Mouse (Mus musculus) forebrain, embryonic 12.5 days (tissue): ENCODE data around the gene Lysmd3. TPM values are rescaled to one million over a fixed set of nuclear protein-coding genes. Genes with fewer than 3 reads are reported as not detected.
"Not testable (repeated sequence)": the region's sequence is repeated elsewhere in the genome, so short reads cannot be mapped to it uniquely, and the experiment has no call there.

ENCODE experiments used
- ATAC-seq: fragments of 200-750 bp; cut with Nextera tagmentation; 2 replicates; pipeline ENCODE4 v1.8.0; 2017; ENCODE audit warnings: moderate TSS enrichment; ENCODE audit not compliant: low FRiP score
- H3K27ac ChIP-seq: fragments of 300-500 bp; sonication (generic); 2 replicates; pipeline ENCODE4 v1.5.1; 2016; ENCODE audit warnings: mild to moderate bottlenecking
- H3K27me3 ChIP-seq: fragments of 300-500 bp; sonication (generic); 2 replicates; pipeline ENCODE4 v1.6.1; 2016; ENCODE audit warnings: mild to moderate bottlenecking
- H3K36me3 ChIP-seq: fragments of 300-500 bp; sonication (generic); replicated peaks from 2 replicates; pipeline ENCODE4 v1.6.1; 2016; ENCODE audit warnings: mild to moderate bottlenecking
- H3K4me1 ChIP-seq: fragments of 300-500 bp; sonication (generic); 2 replicates; pipeline ENCODE4 v1.6.1; 2016
- H3K4me2 ChIP-seq: fragments of 300-500 bp; sonication (generic); 2 replicates; pipeline ENCODE4 v1.6.1; 2016; ENCODE audit warnings: mild to moderate bottlenecking, moderate library complexity
- H3K4me3 ChIP-seq: fragments of 300-500 bp; sonication (generic); replicated peaks from 2 replicates; pipeline ENCODE4 v1.5.1; 2016; ENCODE audit warnings: mild to moderate bottlenecking
- H3K9ac ChIP-seq: fragments of 300-500 bp; sonication (generic); 2 replicates; pipeline ENCODE4 v1.6.1; 2016; ENCODE audit warnings: mild to moderate bottlenecking
- H3K9me3 ChIP-seq: fragments of 300-500 bp; sonication (generic); 2 replicates; pipeline ENCODE4 v1.6.1; 2016
- WGBS: fragments of 180-500 bp; shearing (Covaris S2); methylation state at CpG from one replicate; pipeline ENCODE4 v1.1.7; 2016; 5-methylcytosine and 5-hydroxymethylcytosine counted together
- polyA plus RNA-seq: library from polyadenylated mRNA; unstranded; fragments of >200 nt; fragmentation: Nextera tagmentation; extraction: Ambion mirVana; gene quantifications from 2 replicates; pipeline ENCODE4 v1.2.1, GENCODE M21; 2016

Lysmd3 gene
- 22.2 and 26.3 TPM in 2 replicates for polyA plus RNA-seq

DNA sequence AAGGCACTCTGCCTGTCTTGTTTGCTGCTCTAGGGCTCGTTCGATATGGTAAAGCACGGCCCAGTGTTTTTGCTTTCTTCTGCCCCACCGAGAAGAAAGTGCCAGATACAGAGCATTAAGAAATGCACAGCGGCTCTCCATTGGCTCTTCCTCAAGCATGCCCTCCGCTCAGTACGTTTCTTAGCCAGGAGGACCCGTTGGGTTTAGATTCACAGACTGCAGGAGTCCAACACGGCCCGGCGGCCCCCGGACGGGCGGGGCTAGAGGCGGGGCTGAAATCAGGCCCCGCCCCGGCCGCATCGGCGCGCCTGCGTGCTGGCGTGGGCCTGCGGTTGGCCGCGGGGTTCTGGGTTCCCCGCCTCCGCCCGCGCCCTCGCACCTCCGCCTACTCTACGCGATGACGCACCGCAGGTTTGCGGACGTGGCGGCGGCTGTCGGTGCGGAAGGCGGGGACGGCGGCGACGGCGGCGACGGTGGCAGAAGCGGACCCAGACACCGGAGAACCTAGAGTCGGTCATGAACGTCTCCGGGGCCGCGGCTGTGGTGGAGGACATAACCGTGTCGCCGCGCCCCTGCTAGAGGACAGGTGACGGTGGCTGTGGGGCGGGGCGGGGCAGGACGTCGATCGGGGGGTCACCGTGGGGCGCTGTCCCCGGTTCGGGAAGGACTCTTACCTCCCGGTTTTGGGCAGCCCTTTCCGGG is at the start of gene Lysmd3:
Gene Lysmd3, plus strand, starts transcription at position 313 of the 702 bp plus-strand sequence.
- Histone ChIP-seq H3K9me3 (no peaks in the 10 kb centered on the region), H3K27me3 (no peaks in the 10 kb centered on the region), H3K9ac (peak within 1 kb of the TSS; percentile 83), H3K27ac (peak within 1 kb of the TSS; percentile 93), H3K4me2 (peak within 1 kb of the TSS; percentile 72), H3K4me3 (peak within 1 kb of the TSS; percentile 72), H3K36me3 (no peaks in the 10 kb centered on the region; the same call in 1 of the 2 replicates), H3K4me1 (peaks cover 20% of the 10 kb centered on the region)
- WGBS: under 1% methylated on average over 69 of the region's 73 CpGs
- ATAC-seq: peak; percentile 99

DNA sequence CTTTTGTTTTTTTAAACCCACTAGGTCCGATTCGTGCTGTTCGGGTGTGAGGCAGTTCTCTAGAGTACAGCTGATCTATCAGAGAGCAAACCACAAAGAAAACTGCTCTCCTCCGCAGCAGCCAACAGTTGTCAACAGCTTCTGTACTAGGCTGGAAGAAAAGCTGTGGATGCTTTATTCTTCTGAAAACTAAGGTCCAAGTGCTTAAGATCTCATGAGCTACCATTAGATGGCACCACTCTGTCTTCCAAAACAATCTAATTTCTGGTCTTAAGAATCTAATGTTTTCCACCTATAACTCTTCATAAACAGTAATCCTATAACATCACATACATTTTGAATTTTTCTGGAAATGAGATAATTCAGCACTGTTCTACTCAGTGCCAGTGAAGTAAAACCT is 47.1 kb upstream of the Lysmd3 start:
- no peaks in the 10 kb centered on the region for H3K4me1 ChIP-seq
- H3K27me3 ChIP-seq: no peaks in the 10 kb centered on the region
- H3K36me3 ChIP-seq: peaks cover 25% of the 10 kb centered on the region
- H3K4me3 ChIP-seq: no peak overlapping the region
- no peak for ATAC-seq
- H3K9ac ChIP-seq: no peak overlapping the region
- no peak overlapping the region for H3K4me2 ChIP-seq
- H3K27ac ChIP-seq: no peak overlapping the region
- WGBS: 90% methylated on average over 4 of the region's 4 CpGs
- peaks cover 15% of the 10 kb centered on the region for H3K9me3 ChIP-seq

- peak overlapping the region; percentile 75 for H3K27ac ChIP-seq
- ATAC-seq, H3K27me3 ChIP-seq, H3K4me3 ChIP-seq, H3K36me3 ChIP-seq, H3K9me3 ChIP-seq, H3K9ac ChIP-seq: not testable (repeated sequence)
- peak overlapping the region; percentile 33 for H3K4me2 ChIP-seq
- 52% methylated on average over 1 of the region's 1 CpGs for WGBS
- peaks cover 52% of the 10 kb centered on the region for H3K4me1 ChIP-seq
These were observed 29.6 kb upstream of the Lysmd3 start for GRCm38 (mm10) chr13:81627861-81628260.

GRCm38 (mm10) chr13:81628631-81629190 is 28.8 kb upstream of the Lysmd3 start:
- WGBS: 7% methylated on average over 2 of the region's 2 CpGs
- H3K27me3 ChIP-seq: no peaks in the 10 kb centered on the region
- H3K9ac ChIP-seq: no peak overlapping the region
- no peaks in the 10 kb centered on the region for H3K9me3 ChIP-seq
- H3K4me1 ChIP-seq: peaks cover 52% of the 10 kb centered on the region
- ATAC-seq: peak; percentile 31
- peak overlapping the region; percentile 73 for H3K27ac ChIP-seq
- H3K4me2 ChIP-seq: 0 out of 2 replicates have a peak overlapping the region, but pooled peaks have one; percentile 21
- no peak overlapping the region for H3K4me3 ChIP-seq
- no peaks in the 10 kb centered on the region for H3K36me3 ChIP-seq

GRCm38 (mm10) chr13:81629395-81629794 is 28.1 kb upstream of the Lysmd3 start:
- Histone ChIP-seq H3K9ac (no peak overlapping the region), H3K4me2 (peak overlapping the region; percentile 54), H3K36me3 (no peaks in the 10 kb centered on the region), H3K27me3 (no peaks in the 10 kb centered on the region), H3K4me3 (no peak overlapping the region), H3K27ac (peak overlapping the region; percentile 85), H3K9me3 (no peaks in the 10 kb centered on the region), H3K4me1 (peaks cover 52% of the 10 kb centered on the region)
- WGBS: 10% methylated on average over 3 of the region's 3 CpGs
- ATAC-seq: peak; percentile 66

GRCm38 (mm10) chr13:81630566-81630965 is 26.9 kb upstream of the Lysmd3 start:
- H3K4me1 ChIP-seq: peaks cover 51% of the 10 kb centered on the region
- H3K9me3 ChIP-seq: no peaks in the 10 kb centered on the region
- ATAC-seq: no peak
- peak overlapping the region; percentile 85 for H3K27ac ChIP-seq
- H3K4me3 ChIP-seq: peak overlapping the region; percentile 31
- 3% methylated on average over 5 of the region's 5 CpGs for WGBS
- no peak overlapping the region for H3K9ac ChIP-seq
- peak overlapping the region; percentile 54 for H3K4me2 ChIP-seq
- no peaks in the 10 kb centered on the region for H3K36me3 ChIP-seq
- no peaks in the 10 kb centered on the region for H3K27me3 ChIP-seq

DNA sequence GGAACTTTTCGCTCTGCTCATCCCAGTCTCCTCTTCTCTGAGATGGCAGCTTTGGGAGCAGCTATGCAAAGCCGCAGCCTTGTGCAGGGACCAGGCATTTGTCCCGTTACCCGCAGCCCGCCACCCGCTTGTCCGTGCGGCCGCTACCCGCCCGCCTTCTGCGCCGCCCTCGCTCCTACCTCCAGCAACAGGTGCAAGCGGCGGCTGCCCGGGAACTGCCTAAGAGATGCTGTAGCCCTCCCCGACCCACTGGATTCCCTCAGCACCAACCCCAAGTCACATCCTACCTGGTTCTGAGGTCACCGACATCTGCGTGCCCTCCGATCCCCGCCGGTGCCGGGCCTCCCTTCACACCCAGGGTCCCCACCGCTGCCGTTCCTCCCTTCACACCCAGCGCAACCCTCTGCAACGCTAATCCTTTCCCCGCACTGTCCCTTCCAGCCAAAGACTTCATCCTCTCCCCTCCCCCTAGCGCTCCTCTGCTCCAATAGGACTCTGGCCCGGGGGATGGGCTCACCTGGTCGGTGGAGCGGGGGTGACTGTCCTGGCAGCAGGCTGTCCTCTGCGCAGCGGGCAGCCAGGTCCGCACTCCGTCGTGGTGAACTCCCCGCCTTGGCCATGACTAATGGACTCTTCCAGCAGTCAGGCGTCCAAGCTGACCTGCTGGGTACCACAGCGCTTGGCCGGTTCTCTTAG is 24.6 kb upstream of the Lysmd3 start, which contains the start of gene Adgrv1:
Gene Adgrv1, minus strand, starts transcription at position 435 of the 696 bp plus-strand sequence.
- Histone ChIP-seq H3K9me3 (no peaks in the 10 kb centered on the region), H3K4me1 (peaks cover 37% of the 10 kb centered on the region), H3K36me3 (no peaks in the 10 kb centered on the region), H3K4me2 (peak within 1 kb of the TSS; percentile 68), H3K4me3 (peak within 1 kb of the TSS; percentile 73), H3K27ac (peak within 1 kb of the TSS; percentile 74), H3K27me3 (no peaks in the 10 kb centered on the region), H3K9ac (peak within 1 kb of the TSS; percentile 75)
- WGBS: 1% methylated on average over 42 of the region's 42 CpGs
- peak; percentile 97 for ATAC-seq

DNA sequence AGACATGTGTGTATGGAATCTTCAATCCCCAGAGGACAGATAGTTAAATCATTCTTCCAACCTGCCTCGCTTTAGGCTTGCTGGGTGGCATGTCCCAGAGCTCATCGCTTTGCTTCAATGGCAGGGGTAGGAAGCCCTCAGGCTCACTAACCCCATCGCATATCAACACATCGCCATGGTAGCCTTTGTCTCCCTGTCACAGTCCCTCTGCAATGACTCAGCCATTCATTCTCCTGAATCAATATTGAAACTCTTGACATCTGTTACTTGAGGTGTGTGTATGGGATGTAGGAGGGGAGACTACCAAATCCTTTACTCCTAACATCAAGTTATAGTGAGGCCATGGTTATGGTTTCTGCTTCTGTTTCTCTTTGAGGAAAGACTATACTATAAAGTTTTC is 17.8 kb upstream of the Lysmd3 start:
- Histone ChIP-seq H3K36me3 (no peaks in the 10 kb centered on the region), H3K27ac (no peak overlapping the region), H3K9ac (no peak overlapping the region), H3K9me3 (no peaks in the 10 kb centered on the region), H3K4me3 (no peak overlapping the region), H3K4me1 (peaks cover 23% of the 10 kb centered on the region), H3K4me2 (no peak overlapping the region), H3K27me3 (no peaks in the 10 kb centered on the region)
- ATAC-seq: peak; percentile 70
- 6% methylated on average over 4 of the region's 4 CpGs for WGBS

- Histone ChIP-seq H3K4me1 (peaks cover 23% of the 10 kb centered on the region), H3K36me3 (no peaks in the 10 kb centered on the region), H3K9me3 (no peaks in the 10 kb centered on the region), H3K27ac (peak overlapping the region; percentile 84), H3K4me2 (0 out of 2 replicates have a peak overlapping the region, but pooled peaks have one; percentile 1), H3K27me3 (no peaks in the 10 kb centered on the region), H3K4me3 (no peak overlapping the region), H3K9ac (no peak overlapping the region)
- 33% methylated on average over 6 of the region's 6 CpGs for WGBS
- peak; percentile 19 for ATAC-seq
These were observed 16.6 kb upstream of the Lysmd3 start for GRCm38 (mm10) chr13:81640881-81641280.

DNA sequence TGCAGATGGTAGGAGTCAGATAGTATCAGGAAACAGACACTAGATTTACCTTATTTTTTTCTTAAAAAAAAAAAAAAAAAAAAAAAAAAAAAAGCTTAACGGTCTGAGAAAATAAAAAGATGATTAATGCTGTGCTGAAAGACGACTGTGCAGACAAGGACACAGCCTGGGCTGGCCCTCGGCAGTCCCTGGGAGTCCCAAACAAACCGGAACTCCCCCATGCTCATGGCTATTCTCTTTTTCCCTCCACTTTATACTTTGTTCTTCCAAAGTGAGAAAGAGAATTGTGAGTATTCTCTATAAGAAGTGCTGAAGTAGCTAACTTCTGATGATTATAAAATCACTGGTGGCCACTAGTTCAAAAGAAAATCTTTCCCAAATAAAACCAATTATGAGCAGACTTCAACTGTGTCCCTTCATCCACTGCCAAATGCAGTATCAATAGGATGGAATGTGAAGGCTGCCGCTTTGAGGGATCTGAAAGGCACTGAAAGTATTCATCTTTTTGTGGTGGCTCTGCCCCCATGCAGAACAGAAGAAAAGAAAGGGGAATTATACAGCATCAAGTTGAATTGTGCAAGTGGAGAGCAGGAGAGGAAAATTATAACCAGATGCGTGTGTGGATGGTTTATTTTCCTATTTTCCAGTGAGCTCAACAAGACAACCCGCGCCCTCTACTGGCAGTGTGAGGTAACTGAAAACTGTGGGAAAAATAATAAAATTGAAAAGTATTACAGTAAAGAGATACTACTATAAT is 16.0 kb upstream of the Lysmd3 start:
- H3K9ac ChIP-seq: no peak overlapping the region; the same call in 1 of the 2 replicates
- H3K36me3 ChIP-seq: no peaks in the 10 kb centered on the region
- no peaks in the 10 kb centered on the region for H3K9me3 ChIP-seq
- ATAC-seq: peak; percentile 76
- peaks cover 23% of the 10 kb centered on the region for H3K4me1 ChIP-seq
- no peaks in the 10 kb centered on the region for H3K27me3 ChIP-seq
- H3K27ac ChIP-seq: peak overlapping the region; percentile 84
- H3K4me3 ChIP-seq: no peak overlapping the region
- H3K4me2 ChIP-seq: peak overlapping the region; percentile 42
- 5% methylated on average over 8 of the region's 8 CpGs for WGBS

DNA sequence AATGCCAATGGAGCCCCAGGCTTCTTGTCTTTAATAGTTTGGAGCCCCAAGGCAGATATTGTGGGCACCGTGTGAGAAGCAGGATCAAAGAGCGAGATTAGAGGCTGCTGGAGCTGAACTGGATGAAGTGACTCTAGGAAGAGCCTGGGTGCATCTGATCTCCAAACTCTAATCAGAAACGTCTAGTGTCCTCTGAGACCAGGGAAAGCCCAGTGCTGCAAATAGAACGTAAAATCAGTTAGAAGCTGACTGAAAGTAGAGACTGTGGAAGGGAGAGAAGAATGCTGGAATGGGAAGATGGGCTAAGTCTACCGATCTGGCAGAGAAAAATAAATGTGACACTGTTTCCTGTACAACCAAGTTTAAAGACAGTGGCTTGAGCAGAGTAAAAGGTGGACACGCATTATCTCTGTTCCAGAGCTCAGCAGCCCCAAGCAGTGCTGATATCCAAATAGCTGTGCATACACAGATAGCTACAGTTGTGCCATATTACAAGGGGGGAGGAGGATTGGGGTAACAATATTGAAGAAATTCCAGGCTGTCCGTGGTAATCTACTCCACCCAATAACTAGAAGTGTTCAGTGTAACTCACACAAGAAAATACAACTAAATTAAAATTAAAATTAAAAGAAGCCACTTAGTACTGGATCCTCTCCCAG is 14.8 kb upstream of the Lysmd3 start:
- H3K4me3 ChIP-seq: no peak overlapping the region
- H3K36me3 ChIP-seq: no peaks in the 10 kb centered on the region
- H3K27ac ChIP-seq: peak overlapping the region; percentile 37
- ATAC-seq: no peak
- 61% methylated on average over 7 of the region's 7 CpGs for WGBS
- peaks cover 23% of the 10 kb centered on the region for H3K4me1 ChIP-seq
- H3K27me3 ChIP-seq: no peaks in the 10 kb centered on the region
- no peak overlapping the region for H3K9ac ChIP-seq
- no peaks in the 10 kb centered on the region for H3K9me3 ChIP-seq
- no peak overlapping the region for H3K4me2 ChIP-seq
